8 mouse cellular contexts compared by ENCODE assay signal in genomic region chr11:98943741-98944461, GRCm38 (mm10). TPM values are rescaled to one million over a fixed set of nuclear protein-coding genes. Genes with fewer than 3 reads are reported as not detected.
DNase-seq lines count a peak whose midpoint lies in the region; ATAC-seq and TF ChIP-seq lines count a peak whose summit lies in the region.

No protein-coding gene starts in this region.

- H3K27me3 ChIP-seq in kidney, adult 2 months (replicated peaks; ENCODE audit: control insufficient read depth, insufficient read depth, low read length) = no peaks in the 10 kb centered on the region
- H3K27me3 ChIP-seq in forebrain, embryonic 13.5 days = no peaks in the 10 kb centered on the region
- H3K27me3 ChIP-seq in myocyte (ENCODE audit: control insufficient read depth, insufficient read depth, insufficient read length) = no peaks in the 10 kb centered on the region

- WGBS in kidney, adult 2 months = 36% methylated on average over 14 of the region's 14 CpGs
- WGBS in forebrain, embryonic 13.5 days = 32% methylated on average over 14 of the region's 14 CpGs

- no peak overlapping the region for H3ac ChIP-seq in myocyte (ENCODE audit: control insufficient read depth, insufficient read length)

- peak overlapping the region; percentile 10; the same call in 1 of the 2 replicates for H3K4me2 ChIP-seq in forebrain, embryonic 13.5 days
- peak overlapping the region; percentile 96 for H3K4me2 ChIP-seq in myocyte (ENCODE audit: low read depth)

- peak; percentile 50 for DNase-seq in kidney, adult 2 months
- DNase-seq in kidney, adult 11 months = no peak
- peak; percentile 80 for DNase-seq in CD4-positive, CD25-positive, alpha-beta regulatory T cell, adult 2 months (ENCODE audit: low read depth, low spot score)
- DNase-seq in kidney, postnatal 10 days = peak; percentile 80
- DNase-seq in left cerebral cortex, postnatal 14 days (ENCODE audit: low spot score in 2 of 2) = no peak
- DNase-seq in adrenal gland, postnatal 4 days (ENCODE audit: low spot score in 2 of 2) = no peak

- no peaks in the 10 kb centered on the region for H3K36me3 ChIP-seq in kidney, adult 2 months (ENCODE audit: control insufficient read depth, insufficient read depth, low read length)
- H3K36me3 ChIP-seq in forebrain, embryonic 13.5 days (ENCODE audit: poor library complexity, severe bottlenecking) = no peaks in the 10 kb centered on the region
- no peaks in the 10 kb centered on the region for H3K36me3 ChIP-seq in myocyte (ENCODE audit: control insufficient read depth, insufficient read depth)

- H3K79me2 ChIP-seq in myocyte (ENCODE audit: control insufficient read depth, insufficient read depth) = peaks cover 85% of the 10 kb centered on the region

- no peaks in the 10 kb centered on the region for H3K9me3 ChIP-seq in forebrain, embryonic 13.5 days (replicated peaks)

- TF ChIP-seq CTCF in kidney, adult 2 months (conservative IDR thresholded peaks at IDR 0.05; ENCODE audit: insufficient read depth, insufficient read length, low read depth, low read length) = no peak

- H3K4me1 ChIP-seq in kidney, adult 2 months (ENCODE audit: control insufficient read depth, insufficient read depth, low read length) = peaks cover 62% of the 10 kb centered on the region
- H3K4me1 ChIP-seq in forebrain, embryonic 13.5 days = peaks cover 69% of the 10 kb centered on the region

- TF ChIP-seq POLR2A in kidney, adult 2 months (IDR thresholded peaks at IDR 0.05; ENCODE audit: low read depth, low read length) = no peak
- peak; percentile 15 for TF ChIP-seq POLR2A in myocyte (IDR thresholded peaks at IDR 0.05; ENCODE audit: insufficient read length, low read depth)

- ATAC-seq in forebrain, embryonic 13.5 days = no peak

- H3K9ac ChIP-seq in forebrain, embryonic 13.5 days = peak overlapping the region; percentile 30; the same call in 1 of the 2 replicates

- peak overlapping the region; percentile 47 for H3K27ac ChIP-seq in kidney, adult 2 months (ENCODE audit: insufficient read depth, low read depth, low read length)
- peak overlapping the region; percentile 89 for H3K27ac ChIP-seq in forebrain, embryonic 13.5 days

- intact Hi-C loops in left cerebral cortex, postnatal 14 days (cut with DNase I) = no loop called here

- H3K4me3 ChIP-seq in kidney, adult 2 months (ENCODE audit: insufficient read depth, low read depth, low read length) = no peak overlapping the region
- H3K4me3 ChIP-seq in forebrain, embryonic 13.5 days = no peak overlapping the region
- peak overlapping the region; percentile 73 for H3K4me3 ChIP-seq in myocyte

TF ChIP-seq in myocyte, 11 proteins besides CTCF, POLR2A, EP300 and RAD21:
- TF ChIP-seq CEBPB (IDR thresholded peaks at IDR 0.05; ENCODE audit: insufficient read depth, poor library complexity, severe bottlenecking) (no peak), MYOD1 (IDR thresholded peaks at IDR 0.05; ENCODE audit: control insufficient read depth in 1 of 3, insufficient read length in 2 of 3, low read depth in 2 of 3) (no peak), TCF12 (IDR thresholded peaks at IDR 0.05; ENCODE audit: insufficient read depth, poor library complexity, severe bottlenecking) (no peak), E2F4 (IDR thresholded peaks at IDR 0.05; ENCODE audit: insufficient read depth) (no peak), USF1 (IDR thresholded peaks at IDR 0.05; ENCODE audit: low read depth) (no peak), TCF3 (IDR thresholded peaks at IDR 0.05; ENCODE audit: insufficient read length, low read depth) (no peak), POLR2AphosphoS2 (IDR thresholded peaks at IDR 0.05; ENCODE audit: insufficient read length, low read depth) (no peak), REST (IDR thresholded peaks at IDR 0.05; ENCODE audit: insufficient read depth, insufficient read length) (no peak)

RNA-seq across cellular contexts. Expression of gene Rara, which starts 16.3 kb away (rescaled TPM):
- polyA plus RNA-seq in kidney, adult 2 months (2012; rRNA removed) = 18.0 and 19.6 TPM in 2 replicates
- polyA plus RNA-seq in forebrain, embryonic 13.5 days (2015; fragmentation: Nextera tagmentation; extraction: Ambion mirVana) = 8.7 and 10.2 TPM in 2 replicates
- polyA plus RNA-seq in myocyte (2012; fragmentation: generic; extraction: Trizol) = 27.3 TPM
- total RNA-seq in left cerebral cortex, postnatal 14 days (2021) = 10 to 100 TPM; 14.6 to 15.1 TPM
- total RNA-seq in adrenal gland, postnatal 4 days (2021) = 10 to 100 TPM; 46.4 to 50.6 TPM

RNA-seq across cellular contexts. Expression of gene Cdc6, which starts 36.3 kb away (rescaled TPM):
- 0.11 and 0.14 TPM in 2 replicates for polyA plus RNA-seq in kidney, adult 2 months (2012; rRNA removed)
- 23.0 and 26.9 TPM in 2 replicates for polyA plus RNA-seq in forebrain, embryonic 13.5 days (2015; fragmentation: Nextera tagmentation; extraction: Ambion mirVana)
- polyA plus RNA-seq in myocyte (2012; fragmentation: generic; extraction: Trizol) = 2.6 TPM
- total RNA-seq in left cerebral cortex, postnatal 14 days (2021) = under 1 TPM; 0.47 to 0.57 TPM
- total RNA-seq in adrenal gland, postnatal 4 days (2021) = 1 to 10 TPM; 7.5 to 9.1 TPM

RNA-seq across cellular contexts. Expression of gene Gjd3, which starts 38.9 kb away (rescaled TPM):
- 0.34 and 0.57 TPM in 2 replicates for polyA plus RNA-seq in kidney, adult 2 months (2012; rRNA removed)
- 0.21 TPM in 1 of 2 replicates, not detected in the other for polyA plus RNA-seq in forebrain, embryonic 13.5 days (2015; fragmentation: Nextera tagmentation; extraction: Ambion mirVana)
- 0.05 TPM for polyA plus RNA-seq in myocyte (2012; fragmentation: generic; extraction: Trizol)
- total RNA-seq in left cerebral cortex, postnatal 14 days (2021) = 1 to 10 TPM; 2.8 to 3.1 TPM
- total RNA-seq in adrenal gland, postnatal 4 days (2021) = 1 to 10 TPM in 1 of 2 experiments, under 1 TPM in 1; 0.50 to 1.0 TPM

Comparison
In these comparisons a context has a peak if more than half of its experiments do, and no peak if none do; other contexts are left out.
1. DNase-seq: peak in kidney, adult 2 months (single experiment), CD4-positive, CD25-positive, alpha-beta regulatory T cell, adult 2 months (single experiment) and kidney, postnatal 10 days (single experiment); none in kidney, adult 11 months (single experiment), left cerebral cortex, postnatal 14 days (0 of 2) and adrenal gland, postnatal 4 days (0 of 2).